Mouse (Mus musculus) splenic B cell, adult 2 months (primary cell): ENCODE data around the gene Frk.
"Not testable (repeated sequence)": the region's sequence is repeated elsewhere in the genome, so short reads cannot be mapped to it uniquely, and the experiment has no call there.

ENCODE experiments used
- DNase-seq: peaks from one replicate; pipeline ENCODE4 v3.0.0-alpha.2; 2011; ENCODE audit warnings: low read depth, low spot score
- H3K27me3 ChIP-seq: 2 replicates; pipeline ENCODE4 v1.6.1; 2012; ENCODE audit warnings: mild to moderate bottlenecking, low read length, moderate library complexity, mixed read lengths; ENCODE audit not compliant: control insufficient read depth, poor library complexity, insufficient read depth, severe bottlenecking
- H3K36me3 ChIP-seq: 2 replicates; pipeline ENCODE4 v1.6.1; 2012; ENCODE audit warnings: mild to moderate bottlenecking, low read length, moderate library complexity, mixed read lengths; ENCODE audit not compliant: control insufficient read depth, poor library complexity, insufficient read depth, severe bottlenecking

The Frk gene

DNA sequence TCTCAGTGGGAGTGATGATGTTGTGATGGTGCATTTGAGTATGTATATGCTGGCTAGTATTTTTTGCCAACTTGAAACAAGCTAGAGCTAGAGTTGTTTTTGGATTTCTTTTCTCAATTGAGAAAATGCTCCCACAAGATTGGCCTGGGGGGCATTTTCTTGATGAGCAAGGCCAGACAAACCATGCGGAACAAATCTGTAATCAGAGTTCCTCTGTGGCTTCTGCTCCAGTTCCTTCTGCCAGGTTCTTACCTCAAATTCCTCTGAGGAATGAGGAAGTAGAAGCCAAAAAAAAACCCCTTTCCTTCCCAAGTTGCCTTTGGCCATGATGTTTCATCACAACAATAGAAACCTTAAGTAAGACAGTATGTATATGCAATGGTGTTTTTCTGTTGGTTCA lies 49.3 kb downstream of the Frk start:
- Histone ChIP-seq H3K27me3 (no peaks in the 10 kb centered on the region), H3K36me3 (no peaks in the 10 kb centered on the region)
- no peak for DNase-seq

DNA sequence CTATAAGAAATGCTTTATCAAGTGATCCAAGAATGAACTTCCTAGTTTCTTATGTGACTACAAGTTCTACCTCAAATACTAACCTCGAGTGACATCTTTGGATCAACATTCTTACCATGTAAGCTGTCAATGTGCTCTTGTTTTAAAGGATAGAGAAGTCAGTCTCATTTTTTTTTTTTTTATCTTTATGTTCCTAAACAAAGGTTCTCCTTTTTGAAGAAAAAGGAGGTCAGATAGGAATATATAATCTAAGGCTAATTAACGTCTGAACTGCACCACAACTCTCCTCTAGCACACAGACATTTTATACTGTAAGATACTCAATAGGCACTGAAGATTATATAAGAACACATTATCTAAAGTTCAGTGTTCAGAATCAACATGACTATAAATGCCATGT lies 57.5 kb downstream of the Frk start:
- Histone ChIP-seq H3K27me3 (no peaks in the 10 kb centered on the region), H3K36me3 (no peaks in the 10 kb centered on the region)
- DNase-seq, result no peak

DNA sequence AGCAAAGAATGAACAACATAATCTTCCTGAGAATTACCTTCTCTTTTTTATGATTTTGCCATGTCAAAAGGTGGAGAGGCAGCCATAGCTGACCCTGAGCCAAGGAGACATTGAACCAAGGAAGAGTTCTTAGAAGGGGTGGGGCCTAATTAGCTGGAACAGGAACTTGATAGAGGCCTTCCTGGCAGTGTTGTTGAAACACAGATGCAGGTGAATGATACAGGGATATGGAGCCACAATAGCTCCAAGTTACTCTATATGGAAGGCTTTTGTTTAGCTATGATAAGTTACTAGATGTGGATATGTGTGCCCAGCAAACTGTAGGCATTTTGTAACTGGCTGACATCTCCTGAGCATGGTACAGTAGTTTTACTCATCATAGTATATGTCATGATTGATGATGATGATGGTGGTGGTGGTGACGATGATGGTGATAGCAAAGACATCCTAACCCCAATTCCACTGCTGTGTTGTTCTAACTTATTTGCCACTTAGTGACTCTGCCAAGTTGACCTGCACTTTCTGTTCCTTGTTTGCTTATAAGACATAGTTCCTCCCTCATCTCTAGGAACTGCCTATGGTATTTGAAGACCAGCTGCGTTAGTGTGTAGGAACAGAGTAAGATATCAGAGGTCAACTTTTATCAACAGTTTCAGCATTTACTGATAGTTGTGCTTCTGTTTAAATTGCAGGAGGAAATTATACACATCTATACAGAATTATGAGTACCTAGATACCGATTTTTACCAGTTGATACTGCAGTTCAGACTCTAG lies 58.7 kb downstream of the Frk start:
- DNase-seq, result no peak
- Histone ChIP-seq H3K36me3 (no peaks in the 10 kb centered on the region), H3K27me3 (no peaks in the 10 kb centered on the region)

DNA sequence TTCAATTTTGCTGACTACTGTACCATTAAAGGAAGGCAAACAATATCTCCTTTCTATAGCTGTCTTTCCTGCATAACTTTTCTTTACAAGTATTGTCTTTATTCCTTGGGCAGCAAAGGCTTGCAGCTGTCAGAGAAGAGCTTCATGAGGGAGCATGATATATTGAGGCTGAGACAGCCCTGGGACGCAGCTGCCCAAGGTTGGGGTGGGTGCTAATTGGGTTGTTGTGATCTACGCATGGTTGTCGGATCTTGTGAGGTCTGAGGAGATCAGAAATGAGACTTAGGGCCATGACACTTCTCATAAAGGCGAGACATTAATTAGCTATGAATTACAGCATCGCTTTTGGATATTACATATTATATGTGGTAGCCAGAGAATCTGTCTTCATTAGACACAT lies 67.4 kb downstream of the Frk start:
- Histone ChIP-seq H3K27me3 (no peaks in the 10 kb centered on the region), H3K36me3 (no peaks in the 10 kb centered on the region)
- no peak for DNase-seq

DNA sequence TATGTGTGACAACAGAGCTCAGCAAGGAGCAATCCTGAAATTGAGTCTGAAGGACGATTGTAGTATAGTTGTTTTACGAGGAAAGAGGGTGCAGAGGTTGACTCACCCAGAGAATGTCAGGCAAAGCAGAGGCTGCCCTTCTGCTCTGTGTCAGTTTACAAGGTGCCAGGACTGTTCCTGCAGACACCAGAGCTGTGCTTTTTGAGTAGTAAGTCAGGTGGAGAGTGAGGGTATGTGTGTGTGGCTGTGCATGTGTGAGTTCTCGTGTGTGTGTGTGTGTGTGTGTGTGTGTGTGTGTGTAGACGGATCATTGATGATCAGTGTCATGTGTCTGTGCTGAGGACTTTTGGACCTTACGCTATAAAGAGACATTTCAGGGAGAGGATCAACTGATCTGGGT lies 68.4 kb downstream of the Frk start:
- Histone ChIP-seq H3K36me3 (no peaks in the 10 kb centered on the region), H3K27me3 (no peaks in the 10 kb centered on the region)
- no peak for DNase-seq

DNA sequence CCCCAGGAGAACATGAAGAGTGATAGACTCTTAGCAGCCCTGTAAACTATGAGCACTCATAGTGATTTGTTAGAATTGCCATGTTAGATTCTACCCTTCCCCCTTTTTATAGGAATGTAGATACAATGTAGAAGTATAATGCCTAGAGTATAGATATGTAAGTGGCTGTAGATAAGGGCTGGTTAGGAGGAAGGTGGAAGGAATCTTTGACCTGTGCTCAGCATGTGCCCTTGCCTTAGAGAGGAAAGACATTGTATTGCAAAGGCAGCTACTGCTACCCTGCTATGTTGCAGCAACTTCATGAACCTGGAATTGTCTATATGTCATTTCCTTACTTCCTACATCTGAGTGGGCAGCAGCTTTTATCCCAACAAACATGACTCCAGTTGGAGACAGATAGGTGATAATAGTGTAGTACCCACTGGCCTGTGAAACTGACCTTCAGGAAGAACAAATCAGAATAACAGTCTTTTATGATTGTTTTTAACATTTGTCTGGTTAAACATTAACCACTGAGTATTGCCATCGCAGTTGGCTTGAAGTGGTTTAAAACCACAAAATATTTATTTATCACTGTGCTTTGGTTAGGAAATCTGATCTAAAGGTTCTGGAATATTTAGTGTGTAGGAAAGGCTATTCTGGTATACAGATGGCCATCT lies 80.4 kb downstream of the Frk start:
- no peaks in the 10 kb centered on the region for H3K36me3 ChIP-seq
- H3K27me3 ChIP-seq, result 0 out of 2 replicates have a peak, but pooled peaks cover 2% of the 10 kb centered on the region
- DNase-seq, result no peak

DNA sequence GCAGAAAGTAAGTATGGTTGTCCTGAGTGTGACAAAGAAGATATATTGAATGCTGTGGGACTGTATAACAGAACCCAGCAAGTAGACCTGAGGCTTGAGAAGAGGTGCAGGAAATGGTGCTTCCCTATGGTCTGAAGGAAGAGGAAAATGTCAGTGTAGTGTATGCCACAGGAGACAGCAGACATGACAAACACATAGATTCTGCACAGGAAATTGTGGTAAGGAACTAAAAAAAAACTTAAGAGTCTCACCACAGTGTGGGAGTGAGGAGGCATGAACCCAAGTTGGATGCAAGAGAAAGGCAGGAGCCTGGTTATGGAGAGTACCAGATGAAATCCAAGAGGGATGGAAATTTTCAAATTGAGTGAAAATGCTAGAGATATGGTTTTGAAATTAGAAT lies 132.3 kb downstream of the Frk start:
- no peaks in the 10 kb centered on the region for H3K27me3 ChIP-seq
- H3K36me3 ChIP-seq, result no peaks in the 10 kb centered on the region
- no peak for DNase-seq

DNA sequence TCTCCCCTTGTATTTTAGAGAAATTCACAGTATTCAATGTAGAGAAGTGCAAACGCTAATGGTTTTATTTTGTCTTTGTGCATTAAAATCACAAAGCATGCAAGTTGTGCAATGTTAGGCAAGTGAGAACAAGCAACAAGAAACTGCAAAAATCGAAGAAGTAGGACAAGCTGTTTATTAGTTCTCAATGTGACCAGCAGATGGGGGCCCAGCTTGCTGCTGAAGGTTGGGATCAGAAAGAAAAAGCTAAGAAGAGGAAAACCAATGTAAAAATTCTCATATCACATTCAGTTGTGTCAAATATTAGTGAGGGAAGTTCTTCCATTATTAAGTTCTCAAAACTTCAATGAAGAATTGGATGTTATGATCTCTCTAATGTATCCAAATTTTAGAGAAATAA lies 134.0 kb downstream of the Frk start:
- no peak for DNase-seq
- H3K27me3 ChIP-seq, result no peaks in the 10 kb centered on the region
- no peaks in the 10 kb centered on the region for H3K36me3 ChIP-seq

DNA sequence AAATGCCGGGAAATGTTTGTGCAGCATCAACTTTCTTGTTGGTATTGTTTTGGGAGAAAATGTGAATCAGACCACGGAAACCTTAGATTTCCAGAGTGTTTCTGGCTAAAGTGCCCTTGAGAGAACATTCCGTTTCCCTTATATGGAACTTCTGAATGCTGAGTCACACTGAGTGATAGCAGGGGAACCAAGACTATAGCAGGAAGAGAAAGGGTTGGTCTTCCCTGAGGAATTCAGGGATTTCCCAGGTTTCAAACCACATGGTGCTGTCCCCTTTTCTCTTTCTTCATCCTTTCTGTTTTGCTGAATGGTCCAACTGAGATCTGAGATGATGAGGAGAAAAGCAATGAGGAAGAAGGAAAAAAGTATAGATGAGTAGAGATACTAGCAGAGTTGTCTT lies 135.3 kb downstream of the Frk start:
- DNase-seq, result no peak
- Histone ChIP-seq H3K36me3 (no peaks in the 10 kb centered on the region), H3K27me3 (no peaks in the 10 kb centered on the region)

DNA sequence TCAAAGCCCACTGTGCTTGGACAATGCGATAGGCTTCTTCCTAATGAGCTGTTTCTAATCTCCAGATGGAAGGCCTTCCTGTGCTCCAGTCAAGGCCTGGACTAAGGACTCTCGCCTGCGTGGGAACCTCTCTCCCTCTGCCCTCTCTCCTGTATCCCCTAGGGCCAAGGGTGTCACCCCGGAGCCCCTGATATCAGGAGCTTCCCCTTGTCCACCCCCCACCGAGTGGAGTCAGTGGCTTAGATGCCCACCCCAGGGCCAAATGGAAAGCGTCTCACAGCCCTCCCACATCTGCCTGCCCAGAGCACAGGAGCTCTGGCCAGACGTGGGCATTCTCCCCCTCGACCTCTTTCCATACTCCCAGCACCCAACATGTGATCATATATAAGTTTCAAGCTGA lies 137.3 kb downstream of the Frk start:
- not testable (repeated sequence) for H3K36me3 ChIP-seq, H3K27me3 ChIP-seq, DNase-seq

DNA sequence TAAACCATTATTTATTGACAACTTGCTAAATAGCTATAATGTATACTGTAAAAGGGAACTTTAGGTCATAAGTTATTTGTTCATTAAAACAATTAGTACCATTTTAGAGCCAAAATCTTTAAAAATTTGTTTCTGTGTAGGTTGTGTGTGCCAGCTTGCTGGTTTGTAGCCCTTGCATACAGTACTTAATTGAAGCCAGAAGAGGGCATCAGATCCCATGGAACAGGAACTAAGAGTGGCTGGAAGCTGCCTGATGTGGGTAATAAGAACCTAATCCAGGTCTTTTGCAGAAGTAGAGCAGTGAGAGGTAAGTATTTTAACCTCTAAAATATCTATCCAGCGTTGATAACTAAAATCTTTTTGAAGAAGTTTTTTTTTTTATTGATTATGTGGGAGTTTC lies 155.0 kb downstream of the Frk start:
- DNase-seq, result no peak
- H3K36me3 ChIP-seq, result no peaks in the 10 kb centered on the region
- no peaks in the 10 kb centered on the region for H3K27me3 ChIP-seq
